Mouse (Mus musculus) mouse embryonic stem cell (cell line): ENCODE results near the gene Tnpo1.

Source experiments
- in situ Hi-C, 2 experiments: fragments of 300-500 bp; cut with MboI; formaldehyde crosslinking; loops; 1 replicate in 1 of 2; 3 replicates in 1 of 2; pipeline ENCODE4 v1.14.3; 2019 to 2020; ENCODE audit warnings: low sequenced_read_pairs in 2 of 2, low pct_unique_long_range_greater_than_20kb in 1 of 2, mixed read lengths in 1 of 2; ENCODE audit not compliant: unreplicated experiment in 1 of 2

Tnpo1 gene

DNA sequence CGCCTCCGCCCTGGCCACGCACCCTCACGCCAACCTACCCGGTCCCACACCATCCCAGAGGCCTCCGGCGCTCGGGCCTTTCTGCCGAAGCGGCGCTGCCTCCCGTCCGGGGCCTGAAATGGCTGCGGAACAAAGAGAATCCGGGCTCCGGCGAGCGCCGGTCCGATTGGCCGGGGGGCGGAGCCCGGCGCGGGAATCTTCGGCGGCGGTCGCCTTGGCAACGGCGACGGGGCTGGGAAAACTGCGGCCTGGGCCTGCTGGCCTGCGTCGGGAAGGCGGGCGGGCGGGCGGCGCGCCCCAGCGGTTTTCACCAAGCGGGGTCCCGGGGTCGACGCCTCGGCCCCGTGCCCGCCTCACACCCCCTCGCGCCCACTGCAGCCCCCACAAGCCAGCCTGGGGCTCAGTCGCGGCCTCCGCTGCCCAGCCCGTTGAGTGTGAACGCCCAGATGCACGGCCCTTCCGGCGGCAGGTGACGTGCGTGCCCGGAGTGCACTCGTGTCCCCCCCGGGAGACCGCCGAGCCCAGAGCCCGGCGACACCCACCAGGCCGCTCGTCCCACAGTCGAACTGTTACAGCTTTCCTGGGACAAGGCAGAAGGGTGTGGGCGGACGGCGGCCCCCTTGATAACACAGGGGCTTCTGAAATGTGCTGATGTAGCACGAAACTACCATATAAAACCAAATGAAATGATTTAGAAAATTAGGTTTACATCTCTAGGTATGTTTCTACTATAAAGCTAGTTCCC, at the start of gene Tnpo1:
Gene Tnpo1 (minus strand): TSS at position 172 of the 745 bp plus-strand sequence.
- in situ Hi-C loops = no loop called here

DNA sequence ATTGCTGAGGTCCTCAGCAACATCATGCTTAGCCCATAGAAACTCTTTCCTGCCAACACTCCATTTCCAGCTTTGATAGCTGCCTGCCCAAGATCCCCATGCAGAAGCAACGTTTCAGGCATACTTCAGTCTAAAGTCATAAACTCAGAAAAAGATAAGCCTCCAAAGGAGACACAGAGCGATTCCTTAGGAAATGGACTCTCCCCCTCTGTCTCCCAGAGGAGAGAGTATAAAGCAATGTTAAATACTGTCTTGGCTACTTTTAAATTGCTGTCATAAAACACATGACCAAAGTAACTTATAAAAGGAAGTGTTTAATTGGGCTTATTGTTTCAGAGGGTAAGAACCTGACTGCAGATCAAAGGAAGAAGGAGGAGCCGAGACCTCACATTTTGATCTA, 45.9 kb upstream of the Tnpo1 start:
- in situ Hi-C loops = no loop called here

DNA sequence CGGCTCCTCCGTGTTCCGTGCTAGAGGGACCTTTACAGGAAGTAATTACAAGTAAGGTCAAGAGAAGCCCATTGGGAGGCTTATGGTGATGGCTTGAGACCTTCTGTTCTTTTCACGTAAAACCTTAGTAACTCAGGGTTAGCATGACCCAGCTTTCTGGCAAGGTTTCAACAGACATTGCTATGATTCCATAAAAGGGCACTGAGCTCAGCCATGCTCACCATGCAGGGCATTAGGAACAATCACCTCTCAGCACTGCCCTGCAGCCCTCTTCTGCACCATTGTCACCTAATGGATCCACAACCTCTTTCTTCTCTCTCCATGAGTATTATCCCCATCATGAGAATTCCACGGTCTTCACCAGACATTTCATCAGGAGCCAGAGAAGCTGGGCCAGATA, 45.5 kb upstream of the Tnpo1 start:
- in situ Hi-C loops = no loop called here

DNA sequence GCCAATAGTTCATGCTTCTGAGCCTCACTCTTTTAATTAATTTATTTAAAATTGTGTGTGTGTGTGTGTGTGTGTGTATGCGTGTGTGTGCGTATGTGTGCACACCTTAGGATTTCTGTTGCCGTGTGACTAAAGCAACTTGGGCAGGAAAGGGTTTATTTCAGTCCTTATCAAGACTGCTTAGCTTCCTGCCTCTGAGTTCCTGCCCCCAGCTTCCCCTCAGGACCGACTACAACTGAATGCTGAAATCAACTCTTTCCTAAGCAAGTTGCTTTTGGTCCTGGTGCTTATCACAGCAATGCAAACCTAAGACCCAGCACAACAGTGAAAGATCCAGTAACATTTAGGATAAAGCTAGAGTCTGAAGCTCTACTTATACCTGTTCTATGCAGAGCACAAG, 42.3 kb upstream of the Tnpo1 start:
- in situ Hi-C loops = no loop called here

DNA sequence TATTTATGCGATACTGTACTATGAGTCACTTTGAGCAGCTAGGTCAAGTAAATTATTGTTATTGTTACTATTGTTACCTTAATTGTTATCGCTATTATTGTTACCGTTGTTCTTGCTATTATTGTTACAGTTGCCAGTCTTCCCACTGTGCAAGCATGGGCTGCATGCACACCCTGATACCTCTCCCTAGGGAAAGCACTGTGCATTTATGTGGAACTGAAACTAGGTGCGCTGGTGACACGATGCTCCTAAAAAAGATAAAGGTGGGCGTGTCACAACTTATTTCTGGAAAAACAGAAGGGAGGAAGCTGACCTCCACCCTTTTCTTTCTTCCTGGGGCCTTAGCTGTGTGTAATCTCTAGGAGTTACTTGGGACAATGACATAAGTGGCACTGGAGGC, 41.8 kb upstream of the Tnpo1 start:
- in situ Hi-C loops = no loop called here

DNA sequence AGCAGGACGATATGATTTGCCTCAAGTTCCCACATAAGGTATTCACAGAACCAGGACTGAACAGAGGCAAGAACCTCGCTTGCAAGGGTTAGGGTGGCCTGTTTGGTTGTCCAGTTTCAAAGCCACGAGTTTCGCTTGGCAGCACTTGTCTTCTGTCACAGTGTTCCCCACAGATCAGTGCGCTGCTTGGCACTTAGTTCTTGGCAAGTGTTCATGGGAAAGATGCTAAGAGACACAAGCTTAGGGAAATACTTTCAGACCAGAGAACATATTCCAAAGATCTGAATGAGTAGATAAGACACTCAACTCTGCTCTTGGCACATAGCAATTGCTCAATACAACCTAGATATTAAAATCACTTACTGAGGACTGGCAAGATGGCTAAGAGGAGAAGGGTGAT, 40.4 kb upstream of the Tnpo1 start:
- in situ Hi-C loops = no loop called here

DNA sequence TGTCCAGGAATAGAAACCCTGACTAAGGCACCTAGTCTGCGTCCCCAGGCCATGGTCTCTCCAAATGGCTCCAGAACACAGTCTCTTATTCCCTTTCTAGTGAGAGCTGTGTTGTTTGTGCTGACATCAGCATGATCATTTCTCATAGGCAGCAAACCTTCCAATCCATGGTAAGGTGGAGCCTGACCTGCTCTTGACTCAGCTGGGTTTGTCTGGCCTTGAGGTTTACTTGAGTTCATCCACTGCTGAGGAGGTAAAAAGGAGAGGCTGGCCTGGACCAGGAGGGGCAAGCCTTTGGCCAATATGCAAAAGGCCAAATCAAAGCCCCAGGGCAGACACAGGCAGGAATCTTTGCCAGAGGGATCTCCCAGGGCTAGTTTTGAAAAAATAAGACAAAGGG, 37.4 kb upstream of the Tnpo1 start:
- in situ Hi-C loops = no loop called here

DNA sequence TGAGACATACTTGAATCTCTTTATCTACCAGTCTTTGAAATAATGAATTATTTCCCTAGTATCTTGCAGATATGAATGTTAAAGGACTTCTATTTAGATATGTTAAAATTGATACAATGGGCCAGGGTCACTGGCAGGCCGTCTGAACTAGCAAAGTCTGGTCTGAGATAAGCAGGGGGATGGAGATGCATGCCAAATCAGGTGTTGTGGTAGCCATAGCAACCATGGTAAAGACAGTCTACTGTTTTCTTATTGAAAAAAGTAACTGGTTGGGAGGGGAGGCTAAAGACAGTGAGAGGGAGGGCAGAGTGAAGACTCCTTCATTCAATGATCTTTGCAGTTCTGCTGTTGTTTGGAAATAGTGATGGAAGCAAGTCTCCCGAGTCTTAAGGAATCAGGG, 32.0 kb upstream of the Tnpo1 start:
- in situ Hi-C loops = no loop called here

DNA sequence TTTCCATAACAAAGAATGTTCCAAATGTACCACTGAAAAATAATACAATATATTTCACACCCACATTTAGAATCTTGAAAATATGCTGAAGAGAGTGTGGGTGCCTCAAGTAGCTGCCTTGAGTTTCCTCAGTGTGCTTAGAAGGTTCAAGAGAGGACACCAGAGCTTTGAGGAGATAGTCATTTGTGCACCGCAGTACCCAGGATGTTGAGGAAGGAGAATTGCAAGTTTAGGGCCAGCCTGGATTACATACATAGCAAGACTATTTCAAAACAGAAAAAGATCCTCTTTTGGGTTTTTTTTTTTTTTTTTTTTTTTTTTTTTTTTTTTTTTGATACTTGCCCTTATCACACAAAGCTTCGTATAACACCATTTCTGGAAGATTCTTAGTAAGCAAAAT, 30.0 kb upstream of the Tnpo1 start:
- in situ Hi-C loops = no loop called here

DNA sequence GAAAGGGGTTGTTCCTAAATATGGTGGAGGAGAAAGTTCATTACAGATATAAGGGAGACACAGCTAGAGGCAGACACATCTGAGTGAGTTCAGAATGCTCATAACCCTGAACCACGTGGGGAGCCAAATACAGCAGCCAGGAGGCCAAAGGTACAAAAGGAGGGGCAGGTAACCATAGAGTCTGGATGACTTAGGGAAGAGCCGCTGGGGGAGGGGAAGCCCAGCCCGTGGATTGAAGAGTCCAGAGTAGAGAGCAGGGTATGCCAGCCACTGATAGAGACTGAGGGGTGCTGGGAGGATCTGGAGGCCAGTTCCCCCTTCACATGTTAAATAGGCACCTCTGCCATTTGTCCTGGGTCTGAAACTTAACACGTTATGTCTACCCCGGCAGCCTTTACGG, 29.5 kb upstream of the Tnpo1 start:
- in situ Hi-C loops = no loop called here

DNA sequence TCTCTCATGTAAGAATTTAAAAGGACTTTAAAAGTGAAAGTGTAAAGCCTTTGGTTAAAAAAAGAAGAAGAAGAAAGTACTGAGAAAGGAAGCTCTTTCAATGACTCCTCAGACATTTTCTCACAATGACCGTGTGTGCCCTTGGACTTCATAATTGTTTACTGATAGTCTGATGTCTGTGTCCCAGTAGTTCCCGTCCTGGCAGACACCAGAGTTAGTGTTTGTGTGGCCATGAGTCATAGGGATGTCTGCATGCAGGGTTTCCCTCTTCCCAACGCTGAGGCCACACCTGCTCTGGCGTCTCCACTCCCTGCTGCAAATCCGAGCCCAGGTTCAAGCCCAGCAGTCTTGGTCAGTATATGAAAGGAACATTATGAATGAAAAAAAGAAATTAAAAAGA, 29.0 kb upstream of the Tnpo1 start:
- in situ Hi-C loops = no loop called here

DNA sequence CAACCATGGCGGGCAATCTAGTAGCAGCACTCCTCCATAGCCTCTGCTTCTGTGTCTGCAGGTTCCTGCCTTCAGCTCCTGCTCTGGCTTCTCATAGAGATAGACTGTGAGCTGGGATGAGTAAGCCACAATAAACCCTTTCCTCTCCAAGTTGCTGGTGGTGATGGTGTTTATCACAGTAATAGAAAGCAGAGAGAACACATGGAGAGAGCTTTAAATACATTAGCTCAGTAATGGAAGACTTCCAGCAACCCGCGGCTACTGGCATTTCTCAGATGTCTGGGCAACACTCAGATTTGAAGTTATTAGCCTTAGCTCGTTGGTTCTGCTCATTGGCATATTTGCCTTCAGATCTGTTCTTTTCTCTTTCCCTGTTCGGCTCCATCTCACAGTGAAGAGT, 27.6 kb upstream of the Tnpo1 start:
- in situ Hi-C loops = no loop called here

DNA sequence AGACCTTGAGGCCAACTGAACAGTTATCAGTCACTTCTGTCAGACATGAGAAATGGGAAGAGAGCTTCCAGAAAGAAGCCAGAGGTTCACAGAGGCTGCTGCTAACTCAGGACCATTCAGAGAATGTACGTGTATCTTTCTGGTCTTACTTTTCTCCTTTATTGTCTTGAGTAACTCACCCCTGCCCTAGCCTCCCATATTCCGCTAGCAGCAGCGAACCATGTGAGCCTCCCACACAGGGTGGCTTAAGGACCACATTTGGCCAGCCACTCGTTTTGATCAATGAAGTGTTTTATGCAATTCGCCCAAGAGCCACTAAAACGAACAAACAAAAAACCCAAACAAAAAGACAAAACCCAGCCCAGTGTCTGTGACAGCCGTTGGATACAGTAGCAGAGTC, 25.8 kb upstream of the Tnpo1 start:
- in situ Hi-C loops = no loop called here

DNA sequence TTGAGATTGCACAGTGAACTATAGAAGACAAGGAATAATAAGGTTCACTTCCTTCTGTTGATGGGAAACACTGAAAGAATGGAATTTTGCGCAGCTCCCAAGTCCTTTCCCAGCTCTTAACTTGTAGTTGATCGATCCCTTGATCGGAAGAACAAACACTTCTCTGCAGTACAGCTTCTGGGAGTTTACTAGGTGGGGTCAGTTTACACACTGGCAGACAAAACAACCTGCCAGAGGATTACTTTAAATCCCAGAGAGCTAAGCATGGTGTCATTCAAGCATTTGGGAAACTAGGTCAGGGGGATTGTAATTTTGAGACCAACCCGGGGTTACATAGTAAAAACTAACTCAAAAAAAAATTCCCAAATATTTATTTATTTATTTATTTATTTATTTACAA, 22.0 kb upstream of the Tnpo1 start:
- in situ Hi-C loops = no loop called here

DNA sequence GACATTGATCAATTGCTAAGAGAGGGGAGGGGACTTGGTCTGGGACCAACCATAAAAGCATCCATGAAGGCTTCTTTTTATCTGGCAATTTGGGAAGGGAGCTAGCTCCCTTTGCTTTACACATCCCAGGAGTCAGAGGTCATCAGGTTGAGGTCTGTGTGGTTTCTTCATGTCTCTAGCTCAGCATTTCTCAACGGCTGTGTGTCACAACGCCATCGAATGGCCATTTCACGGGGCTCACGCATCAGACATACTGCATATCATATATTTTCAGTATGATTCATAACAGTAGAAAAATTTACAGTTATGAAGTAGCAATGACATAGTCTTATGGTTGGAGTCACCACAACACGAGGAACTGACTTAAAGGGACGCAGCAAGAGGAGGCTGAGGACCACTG, 20.2 kb upstream of the Tnpo1 start:
- in situ Hi-C loops = no loop called here

DNA sequence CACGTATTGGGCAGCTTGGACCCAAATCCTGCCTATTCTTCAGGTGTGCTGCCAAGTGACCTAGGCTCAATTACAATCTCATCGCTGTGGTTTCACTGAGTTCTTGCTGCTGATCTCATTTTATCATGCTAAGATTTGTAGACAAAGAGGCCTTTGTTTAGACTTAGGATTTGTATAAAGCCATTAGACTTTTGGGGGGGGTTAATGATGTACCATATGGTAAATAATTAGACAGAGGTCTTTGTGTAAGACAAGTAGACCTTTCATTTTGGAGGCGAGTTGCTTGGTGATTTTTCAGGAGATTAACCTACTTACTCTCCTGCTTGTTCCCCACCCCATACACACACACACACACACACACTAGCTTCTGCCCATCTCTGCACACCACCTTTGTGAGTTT, 19.7 kb upstream of the Tnpo1 start:
- in situ Hi-C loops = no loop called here

DNA sequence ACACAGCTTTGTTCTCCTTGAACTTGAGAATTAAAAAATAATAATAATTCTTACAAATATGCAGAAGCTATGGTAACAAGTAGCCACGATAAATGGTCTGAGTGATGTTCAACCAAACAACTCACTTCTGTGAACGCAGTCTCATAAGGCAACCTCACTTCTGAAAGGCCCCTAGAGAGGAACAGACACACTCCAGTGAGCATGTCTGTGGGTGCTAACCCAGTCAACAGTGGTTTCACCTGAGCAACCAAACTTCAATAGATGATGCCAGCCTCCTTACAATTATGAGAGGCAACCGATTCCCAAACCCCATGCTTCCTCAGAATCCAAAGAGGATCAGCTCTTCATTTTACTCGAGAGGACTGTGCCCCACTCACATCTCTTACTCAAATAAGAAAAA, 19.2 kb upstream of the Tnpo1 start:
- in situ Hi-C loops = no loop called here

DNA sequence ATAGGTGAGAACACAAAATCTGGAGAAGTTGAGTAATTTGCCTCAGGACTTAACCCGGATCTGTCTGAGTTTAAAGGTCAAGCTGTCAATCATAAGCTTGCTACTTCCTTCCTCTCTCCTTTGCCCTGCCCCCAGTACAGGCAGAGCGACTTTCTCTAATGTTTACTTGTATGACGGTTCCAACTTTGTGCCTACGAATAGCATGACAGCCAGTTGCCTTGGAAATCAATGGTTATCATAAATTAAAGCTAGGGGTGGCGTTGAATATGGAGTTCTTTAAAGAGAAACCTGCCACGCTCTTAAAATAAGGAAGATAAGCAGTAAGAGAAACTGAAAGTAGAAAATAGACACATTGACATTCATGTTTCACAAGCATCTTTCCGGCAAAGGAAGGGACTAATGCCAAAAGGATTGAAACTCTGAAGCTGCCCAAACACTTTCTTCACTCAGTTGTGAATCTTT, 18.5 kb upstream of the Tnpo1 start:
- in situ Hi-C loops = no loop called here

DNA sequence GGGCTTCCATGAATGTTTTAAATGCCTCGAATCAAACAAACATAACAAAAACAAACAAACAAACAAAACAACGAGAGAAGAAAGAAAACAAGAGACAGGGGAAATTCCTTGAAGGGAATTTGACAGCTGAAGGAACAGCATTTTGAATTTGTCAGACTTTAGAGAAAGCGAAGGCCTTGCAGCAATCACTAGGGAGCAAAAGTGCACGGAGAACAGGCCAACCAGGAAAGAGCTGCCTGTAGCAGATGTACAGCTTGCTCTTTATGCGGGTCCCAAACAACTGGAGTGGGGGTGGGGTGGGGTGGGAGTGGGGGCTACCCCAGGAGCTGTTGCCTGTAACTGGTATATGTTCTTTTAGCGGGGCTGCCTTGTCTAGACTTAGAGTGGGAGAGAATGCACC, 16.2 kb upstream of the Tnpo1 start:
- in situ Hi-C loops = no loop called here

DNA sequence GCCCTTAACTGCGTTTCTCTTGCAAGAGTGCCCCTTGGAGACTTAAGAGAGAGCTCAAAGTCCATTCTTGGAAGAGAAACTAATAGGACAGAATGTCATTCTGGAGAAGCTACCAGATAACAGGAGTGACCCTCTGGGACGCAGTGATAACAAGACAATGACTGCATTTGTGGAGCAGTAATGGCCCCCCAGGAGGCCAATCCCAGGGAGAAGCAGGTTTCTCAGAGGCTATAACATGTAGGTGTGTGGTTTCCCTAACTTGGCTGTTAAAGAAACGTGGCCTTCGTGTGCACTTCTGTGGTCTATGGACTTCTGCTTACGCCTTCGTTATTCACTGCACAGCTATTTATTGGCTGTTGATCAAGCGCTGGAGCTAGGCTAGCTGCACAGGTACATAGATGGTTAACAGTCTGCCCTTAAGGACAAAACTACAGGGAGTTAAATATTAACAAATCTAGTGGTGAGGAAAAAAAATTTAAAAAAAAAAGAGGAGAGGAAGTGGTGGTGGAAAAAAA, 15.7 kb upstream of the Tnpo1 start:
- in situ Hi-C loops = no loop called here

DNA sequence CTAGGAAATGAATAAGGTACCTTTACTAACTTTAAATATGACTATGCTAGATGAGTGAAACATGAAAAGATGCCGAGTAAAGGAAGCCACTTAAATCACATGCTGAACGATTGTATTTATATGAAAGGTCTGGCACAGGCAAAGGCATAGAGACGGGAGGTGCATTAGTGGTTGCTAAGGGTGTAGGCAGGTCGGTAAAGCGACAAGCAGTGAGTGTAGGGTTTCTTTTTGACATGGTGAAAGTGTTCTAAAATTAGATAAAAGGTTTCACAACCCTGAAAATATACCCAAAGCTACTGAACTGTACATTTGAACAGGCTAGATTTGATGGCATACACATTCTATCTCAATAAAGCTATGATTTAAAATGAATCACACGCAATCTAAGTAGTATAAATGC, 10.9 kb upstream of the Tnpo1 start:
- in situ Hi-C loops = no loop called here
